Mouse (Mus musculus) heart, embryonic 10.5 days (tissue): Measurements from ENCODE around the gene Bcl11a. TPM values are rescaled to one million over a fixed set of nuclear protein-coding genes. Genes with fewer than 3 reads are reported as not detected.

Experiments
- DNase-seq: peaks from one replicate; pipeline ENCODE4 v3.0.0-alpha.2; 2017; ENCODE audit warnings: low spot score
- H3K27ac ChIP-seq: fragments of 300-500 bp; sonication (generic); 2 replicates; pipeline ENCODE4 v1.5.1; 2016; ENCODE audit warnings: mild to moderate bottlenecking
- H3K27me3 ChIP-seq: fragments of 300-500 bp; sonication (generic); 2 replicates; pipeline ENCODE4 v1.6.1; 2016; ENCODE audit warnings: mild to moderate bottlenecking; ENCODE audit not compliant: poor library complexity, insufficient read depth, severe bottlenecking
- H3K36me3 ChIP-seq: fragments of 300-500 bp; sonication (generic); 2 replicates; pipeline ENCODE4 v1.6.1; 2016; ENCODE audit warnings: mild to moderate bottlenecking, moderate library complexity
- H3K4me1 ChIP-seq: fragments of 300-500 bp; sonication (generic); 2 replicates; pipeline ENCODE4 v1.6.1; 2016; ENCODE audit warnings: mild to moderate bottlenecking
- H3K4me3 ChIP-seq: fragments of 300-500 bp; sonication (generic); 2 replicates; pipeline ENCODE4 v1.5.1; 2016; ENCODE audit warnings: mild to moderate bottlenecking, moderate library complexity
- H3K9me3 ChIP-seq: fragments of 300-500 bp; sonication (generic); 2 replicates; pipeline ENCODE4 v1.6.1; 2016; ENCODE audit warnings: mild to moderate bottlenecking, moderate library complexity
- WGBS: fragments of 180-500 bp; shearing (Covaris S2); methylation state at CpG from one replicate; pipeline ENCODE4 v1.1.7; 2016; 5-methylcytosine and 5-hydroxymethylcytosine counted together
- polyA plus RNA-seq: library from polyadenylated mRNA; unstranded; fragments of >200 nt; fragmentation: Nextera tagmentation; extraction: Ambion mirVana; gene quantifications from 2 replicates; pipeline ENCODE4 v1.2.1, GENCODE M21; 2016

The Bcl11a gene
- polyA plus RNA-seq, 1 experiment from 2014 or later: 23.5 TPM

- no peak for DNase-seq
- Histone ChIP-seq H3K36me3 (no peaks in the 10 kb centered on the region), H3K4me1 (peaks cover 19% of the 10 kb centered on the region), H3K4me3 (no peak overlapping the region), H3K27ac (peak overlapping the region; percentile 3; the same call in 1 of the 2 replicates), H3K9me3 (no peaks in the 10 kb centered on the region), H3K27me3 (no peaks in the 10 kb centered on the region)
- WGBS: 45% methylated on average over 9 of the region's 9 CpGs
Observed at GRCm38 (mm10) chr11:24142316-24142715, 64.5 kb downstream of the Bcl11a start.

GRCm38 (mm10) chr11:24144159-24144946, 66.5 kb downstream of the Bcl11a start:
- no peak for DNase-seq
- Histone ChIP-seq H3K36me3 (no peaks in the 10 kb centered on the region), H3K27me3 (no peaks in the 10 kb centered on the region), H3K9me3 (no peaks in the 10 kb centered on the region), H3K4me1 (peaks cover 19% of the 10 kb centered on the region), H3K27ac (no peak overlapping the region), H3K4me3 (no peak overlapping the region)
- WGBS: 87% methylated on average over 16 of the region's 16 CpGs

GRCm38 (mm10) chr11:24146034-24146433, 68.2 kb downstream of the Bcl11a start:
- 86% methylated on average over 4 of the region's 4 CpGs for WGBS
- Histone ChIP-seq H3K36me3 (no peaks in the 10 kb centered on the region), H3K27ac (no peak overlapping the region), H3K4me1 (peaks cover 14% of the 10 kb centered on the region), H3K9me3 (no peaks in the 10 kb centered on the region), H3K4me3 (no peak overlapping the region), H3K27me3 (no peaks in the 10 kb centered on the region)
- DNase-seq: no peak

GRCm38 (mm10) chr11:24146437-24146836, 68.6 kb downstream of the Bcl11a start:
- no peak for DNase-seq
- WGBS: 88% methylated on average over 1 of the region's 1 CpGs
- H3K36me3 ChIP-seq: no peaks in the 10 kb centered on the region

GRCm38 (mm10) chr11:24147698-24148097, 69.8 kb downstream of the Bcl11a start:
- H3K9me3 ChIP-seq: no peaks in the 10 kb centered on the region
- DNase-seq: no peak
- 79% methylated on average over 6 of the region's 6 CpGs for WGBS
- no peak overlapping the region for H3K4me3 ChIP-seq
- no peaks in the 10 kb centered on the region for H3K36me3 ChIP-seq
- H3K27ac ChIP-seq: no peak overlapping the region
- no peaks in the 10 kb centered on the region for H3K27me3 ChIP-seq
- H3K4me1 ChIP-seq: peaks cover 2% of the 10 kb centered on the region; the same call in 1 of the 2 replicates

More at GRCm38 (mm10) chr11:24146437-24146836, 68.6 kb downstream of the Bcl11a start:
- Histone ChIP-seq H3K4me3 (no peak overlapping the region), H3K4me1 (peaks cover 12% of the 10 kb centered on the region), H3K27ac (no peak overlapping the region), H3K9me3 (no peaks in the 10 kb centered on the region), H3K27me3 (no peaks in the 10 kb centered on the region)

- WGBS: 84% methylated on average over 3 of the region's 3 CpGs
- Histone ChIP-seq H3K27ac (no peak overlapping the region), H3K4me3 (no peak overlapping the region), H3K4me1 (peaks cover 8% of the 10 kb centered on the region), H3K27me3 (no peaks in the 10 kb centered on the region), H3K36me3 (no peaks in the 10 kb centered on the region), H3K9me3 (no peaks in the 10 kb centered on the region)
- peak; percentile 5 for DNase-seq
Observed at GRCm38 (mm10) chr11:24148545-24148944, 70.7 kb downstream of the Bcl11a start.

- DNase-seq: peak; percentile 58
- Histone ChIP-seq H3K27me3 (no peaks in the 10 kb centered on the region), H3K4me1 (peaks cover 16% of the 10 kb centered on the region), H3K27ac (no peak overlapping the region), H3K36me3 (no peaks in the 10 kb centered on the region), H3K4me3 (no peak overlapping the region), H3K9me3 (no peaks in the 10 kb centered on the region)
- WGBS: 70% methylated on average over 9 of the region's 9 CpGs
Observed at GRCm38 (mm10) chr11:24149462-24150220, 71.8 kb downstream of the Bcl11a start.

GRCm38 (mm10) chr11:24152076-24152784, 74.4 kb downstream of the Bcl11a start:
- Histone ChIP-seq H3K4me1 (peaks cover 17% of the 10 kb centered on the region), H3K4me3 (no peak overlapping the region), H3K27me3 (no peaks in the 10 kb centered on the region), H3K9me3 (no peaks in the 10 kb centered on the region), H3K27ac (no peak overlapping the region), H3K36me3 (no peaks in the 10 kb centered on the region)
- peak; percentile 41 for DNase-seq
- 92% methylated on average over 7 of the region's 7 CpGs for WGBS

- Histone ChIP-seq H3K36me3 (no peaks in the 10 kb centered on the region), H3K9me3 (no peaks in the 10 kb centered on the region), H3K27ac (no peak overlapping the region), H3K4me3 (no peak overlapping the region), H3K4me1 (peaks cover 17% of the 10 kb centered on the region), H3K27me3 (no peaks in the 10 kb centered on the region)
- no peak for DNase-seq
- 57% methylated on average over 10 of the region's 10 CpGs for WGBS
Observed at GRCm38 (mm10) chr11:24153049-24153448, 75.2 kb downstream of the Bcl11a start.

- Histone ChIP-seq H3K4me1 (peaks cover 15% of the 10 kb centered on the region), H3K36me3 (peaks cover 2% of the 10 kb centered on the region; the same call in 1 of the 2 replicates), H3K27me3 (no peaks in the 10 kb centered on the region), H3K27ac (no peak overlapping the region), H3K4me3 (no peak overlapping the region), H3K9me3 (no peaks in the 10 kb centered on the region)
- no peak for DNase-seq
- WGBS: 73% methylated on average over 9 of the region's 9 CpGs
Observed at GRCm38 (mm10) chr11:24158026-24158425, 80.2 kb downstream of the Bcl11a start.

GRCm38 (mm10) chr11:24159656-24160055, 81.8 kb downstream of the Bcl11a start:
- H3K36me3 ChIP-seq: peaks cover 18% of the 10 kb centered on the region
- no peak overlapping the region for H3K4me3 ChIP-seq
- WGBS: 88% methylated on average over 2 of the region's 2 CpGs
- H3K27ac ChIP-seq: no peak overlapping the region
- no peaks in the 10 kb centered on the region for H3K9me3 ChIP-seq
- no peak for DNase-seq
- no peaks in the 10 kb centered on the region for H3K27me3 ChIP-seq
- peaks cover 4% of the 10 kb centered on the region; the same call in 1 of the 2 replicates for H3K4me1 ChIP-seq

- peaks cover 21% of the 10 kb centered on the region for H3K36me3 ChIP-seq
- H3K27me3 ChIP-seq: no peaks in the 10 kb centered on the region
- peak; percentile 58 for DNase-seq
- H3K4me3 ChIP-seq: no peak overlapping the region
- H3K4me1 ChIP-seq: 0 out of 2 replicates have a peak, but pooled peaks cover 3% of the 10 kb centered on the region
- WGBS: 92% methylated on average over 2 of the region's 2 CpGs
- no peaks in the 10 kb centered on the region for H3K9me3 ChIP-seq
- H3K27ac ChIP-seq: no peak overlapping the region
Observed at GRCm38 (mm10) chr11:24161458-24161857, 83.6 kb downstream of the Bcl11a start.
